20 mouse cellular contexts compared by ENCODE assay signal in the genomic region with DNA sequence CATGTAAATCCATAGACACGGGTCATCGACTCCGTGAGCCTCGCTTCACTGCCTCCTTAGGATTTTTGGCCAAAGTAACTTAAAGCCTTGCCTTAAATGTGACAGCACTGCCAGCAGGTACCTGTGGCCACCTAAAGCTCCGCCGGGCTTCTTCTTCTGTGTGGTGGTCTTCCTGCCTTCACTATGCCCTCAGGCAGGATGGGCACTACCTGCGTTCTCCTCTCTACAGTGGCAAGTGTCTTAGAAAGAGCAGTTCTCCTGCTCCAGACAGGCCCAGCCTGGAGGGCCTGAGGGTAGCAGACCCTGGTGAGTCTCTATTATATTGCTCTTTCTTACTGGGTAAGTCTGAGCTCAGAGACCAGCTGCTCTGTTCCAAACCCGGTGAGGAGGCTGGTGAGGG.
A peak's percentile ranks its signal among the peaks of the same experiment; 100 is the strongest.
DNase-seq lines count a peak whose midpoint lies in the region; ATAC-seq and TF ChIP-seq lines count a peak whose summit lies in the region.
"Had no signal": no experiment of that assay in that cellular context is flagged by ENCODE, and none has a peak within 500 bp of the region (broad histone marks: within the 10 kb centered on the region; RNA-seq: fewer than 3 reads in every experiment).

No protein-coding gene starts in this region.

- no peak for TF ChIP-seq EP300 in heart, adult 2 months (IDR thresholded peaks at IDR 0.05; ENCODE audit: insufficient read depth, low read depth, low read length)

- no peak overlapping the region for H3K4me2 ChIP-seq in heart, embryonic 12.5 days
- H3K4me2 ChIP-seq in kidney, embryonic 16.5 days (replicated peaks; ENCODE audit: low read depth, low read length) = no peak overlapping the region
- no peak overlapping the region for H3K4me2 ChIP-seq in midbrain, embryonic 11.5 days
- H3K4me2 ChIP-seq in midbrain, embryonic 13.5 days (replicated peaks) = no peak overlapping the region
- H3K4me2 ChIP-seq: embryonic facial prominence, embryonic 13.5 days; heart, embryonic 11.5 days; hindbrain, embryonic 14.5 days had no signal

- TF ChIP-seq CTCF in heart, adult 2 months (IDR thresholded peaks at IDR 0.05) = no peak

- ATAC-seq in heart, embryonic 12.5 days (ENCODE audit: insufficient number of reproducible peaks, low FRiP score) = no peak
- no peak for ATAC-seq in kidney, embryonic 16.5 days (ENCODE audit: low FRiP score, low TSS enrichment)
- no peak for ATAC-seq in midbrain, embryonic 11.5 days (ENCODE audit: low FRiP score)
- no peak for ATAC-seq in midbrain, embryonic 13.5 days
- ATAC-seq: activated CD4-positive, CD25-positive, alpha-beta regulatory T cell, adult 4 months; forebrain, embryonic 14.5 days; Patski had no signal

- WGBS in heart, embryonic 12.5 days = 85% methylated on average over 8 of the region's 8 CpGs
- WGBS in heart, adult 2 months = 95% methylated on average over 8 of the region's 8 CpGs
- whole genome bisulfite sequencing in kidney, embryonic 16.5 days = 78% methylated on average over 8 of the region's 8 CpGs
- WGBS in midbrain, embryonic 11.5 days = 71% methylated on average over 8 of the region's 8 CpGs
- 73% methylated on average over 8 of the region's 8 CpGs for WGBS in midbrain, embryonic 13.5 days

- peaks cover 5% of the 10 kb centered on the region; the same call in 1 of the 2 replicates for H3K4me1 ChIP-seq in heart, embryonic 12.5 days (replicated peaks)
- no peaks in the 10 kb centered on the region; the same call in 1 of the 2 replicates for H3K4me1 ChIP-seq in heart, adult 2 months (ENCODE audit: control insufficient read depth, insufficient read depth, low read length)
- H3K4me1 ChIP-seq in kidney, embryonic 16.5 days (ENCODE audit: insufficient read depth, low read length) = peaks cover 7% of the 10 kb centered on the region; the same call in 1 of the 2 replicates
- H3K4me1 ChIP-seq in midbrain, embryonic 11.5 days (ENCODE audit: control insufficient read depth, insufficient read depth, low read length) = 0 out of 2 replicates have a peak, but pooled peaks cover 2% of the 10 kb centered on the region
- H3K4me1 ChIP-seq in midbrain, embryonic 13.5 days (replicated peaks) = no peaks in the 10 kb centered on the region

- no peaks in the 10 kb centered on the region for H3K9me3 ChIP-seq in heart, embryonic 12.5 days (replicated peaks)
- H3K9me3 ChIP-seq in kidney, embryonic 16.5 days (ENCODE audit: low read length) = no peaks in the 10 kb centered on the region
- H3K9me3 ChIP-seq in midbrain, embryonic 11.5 days (ENCODE audit: control insufficient read depth, low read length) = no peaks in the 10 kb centered on the region
- no peaks in the 10 kb centered on the region for H3K9me3 ChIP-seq in midbrain, embryonic 13.5 days
- H3K9me3 ChIP-seq: embryonic facial prominence, embryonic 13.5 days; hindbrain, embryonic 10.5 days had no signal

- no peaks in the 10 kb centered on the region for H3K79me2 ChIP-seq in heart, adult 2 months (replicated peaks; ENCODE audit: control insufficient read depth, insufficient read depth, low read length)

- intact Hi-C loops in heart, adult 2 months (cut with DNase I) = loop anchor here (5.0 to 10.0 kb wide), 2 partner anchors 195 to 273 kb away; no protein-coding TSS in a partner anchor

- no peak for TF ChIP-seq POLR2A in heart, adult 2 months (IDR thresholded peaks at IDR 0.05; ENCODE audit: insufficient read depth, low read depth, low read length)

- no peak for DNase-seq in heart, adult 2 months
- DNase-seq in kidney, postnatal 14 days = no peak
- peak; percentile 78 for DNase-seq in midbrain, embryonic 11.5 days (ENCODE audit: low spot score, missing footprints)
- DNase-seq: adrenal gland, postnatal 25 days; cerebellum, adult 18-20 months; cerebellum, adult 9-11 months; cerebellum, postnatal 36 days; gastrocnemius, adult 2 months; gastrocnemius, postnatal 25 days had no signal

- H3K4me3 ChIP-seq in heart, embryonic 12.5 days = no peak overlapping the region
- H3K4me3 ChIP-seq in heart, adult 2 months = no peak overlapping the region
- H3K4me3 ChIP-seq in kidney, embryonic 16.5 days (ENCODE audit: low read length) = no peak overlapping the region
- no peak overlapping the region for H3K4me3 ChIP-seq in midbrain, embryonic 11.5 days (ENCODE audit: low read depth, low read length)
- H3K4me3 ChIP-seq in midbrain, embryonic 13.5 days (replicated peaks) = no peak overlapping the region
- H3K4me3 ChIP-seq: embryonic facial prominence, embryonic 13.5 days; gastrocnemius, adult 2 months; hindbrain, embryonic 10.5 days had no signal

- no peak overlapping the region for H3K27ac ChIP-seq in heart, embryonic 12.5 days (ENCODE audit: poor library complexity, severe bottlenecking)
- H3K27ac ChIP-seq in heart, adult 2 months = no peak overlapping the region
- H3K27ac ChIP-seq in kidney, embryonic 16.5 days (ENCODE audit: low read length) = peak overlapping the region; percentile 37; the same call in 1 of the 2 replicates
- H3K27ac ChIP-seq in midbrain, embryonic 11.5 days (ENCODE audit: low read depth, low read length) = no peak overlapping the region
- no peak overlapping the region for H3K27ac ChIP-seq in midbrain, embryonic 13.5 days
- H3K27ac ChIP-seq: embryonic facial prominence, embryonic 13.5 days; gastrocnemius, adult 2 months; hindbrain, embryonic 10.5 days; hindbrain, embryonic 14.5 days had no signal

- H3K36me3 ChIP-seq in heart, embryonic 12.5 days = no peaks in the 10 kb centered on the region
- no peaks in the 10 kb centered on the region for H3K36me3 ChIP-seq in heart, adult 2 months (ENCODE audit: control insufficient read depth, insufficient read depth, low read length)
- no peaks in the 10 kb centered on the region for H3K36me3 ChIP-seq in kidney, embryonic 16.5 days (ENCODE audit: insufficient read depth, low read length)
- H3K36me3 ChIP-seq in midbrain, embryonic 11.5 days (ENCODE audit: control insufficient read depth, insufficient read depth, low read length) = no peaks in the 10 kb centered on the region
- H3K36me3 ChIP-seq in midbrain, embryonic 13.5 days = no peaks in the 10 kb centered on the region
- H3K36me3 ChIP-seq: embryonic facial prominence, embryonic 13.5 days; hindbrain, embryonic 10.5 days had no signal

- 0 out of 2 replicates have a peak overlapping the region, but pooled peaks have one; percentile 29 for H3K9ac ChIP-seq in heart, embryonic 12.5 days
- no peak overlapping the region for H3K9ac ChIP-seq in heart, adult 2 months (ENCODE audit: low read depth, low read length)
- no peak overlapping the region for H3K9ac ChIP-seq in kidney, embryonic 16.5 days (replicated peaks; ENCODE audit: low read length)
- H3K9ac ChIP-seq in midbrain, embryonic 11.5 days (ENCODE audit: low read length) = no peak overlapping the region
- no peak overlapping the region for H3K9ac ChIP-seq in midbrain, embryonic 13.5 days (replicated peaks)
- H3K9ac ChIP-seq: embryonic facial prominence, embryonic 13.5 days; hindbrain, embryonic 14.5 days had no signal

- H3K27me3 ChIP-seq in heart, embryonic 12.5 days (replicated peaks) = no peaks in the 10 kb centered on the region
- H3K27me3 ChIP-seq in heart, adult 2 months (ENCODE audit: control insufficient read depth, insufficient read depth, low read length) = no peaks in the 10 kb centered on the region
- no peaks in the 10 kb centered on the region for H3K27me3 ChIP-seq in kidney, embryonic 16.5 days (ENCODE audit: insufficient read depth, low read length)
- no peaks in the 10 kb centered on the region for H3K27me3 ChIP-seq in midbrain, embryonic 11.5 days (ENCODE audit: control insufficient read depth, insufficient read depth, low read length)
- no peaks in the 10 kb centered on the region for H3K27me3 ChIP-seq in midbrain, embryonic 13.5 days
- H3K27me3 ChIP-seq: CH12.LX; embryonic facial prominence, embryonic 13.5 days; Patski had no signal
